Mouse (Mus musculus) heart, embryonic 11.5 days (tissue): ENCODE results near the gene Tuba4a. TPM values are rescaled to one million over a fixed set of nuclear protein-coding genes. Genes with fewer than 3 reads are reported as not detected.
"Not testable (repeated sequence)": the region's sequence is repeated elsewhere in the genome, so short reads cannot be mapped to it uniquely, and the experiment has no call there.

Experiments
- ATAC-seq: fragments of 200-750 bp; cut with Nextera tagmentation; replicated peaks from 2 replicates; pipeline ENCODE4 v1.8.0; 2017; ENCODE audit warnings: moderate library complexity; ENCODE audit not compliant: insufficient number of reproducible peaks, low FRiP score, low TSS enrichment
- H3K27ac ChIP-seq: fragments of 300-500 bp; sonication (generic); 2 replicates; pipeline ENCODE4 v1.5.1; 2014; ENCODE audit warnings: mild to moderate bottlenecking, low read depth, low read length
- H3K27me3 ChIP-seq: fragments of 300-500 bp; sonication (generic); 2 replicates; pipeline ENCODE4 v1.6.1; 2014; ENCODE audit warnings: mild to moderate bottlenecking, low read length, mixed read lengths; ENCODE audit not compliant: control insufficient read depth, insufficient read depth
- H3K36me3 ChIP-seq: fragments of 300-500 bp; sonication (generic); 2 replicates; pipeline ENCODE4 v1.6.1; 2014; ENCODE audit warnings: mild to moderate bottlenecking, low read length, moderate library complexity, mixed read lengths; ENCODE audit not compliant: control insufficient read depth, insufficient read depth
- H3K4me1 ChIP-seq: fragments of 300-500 bp; sonication (generic); 2 replicates; pipeline ENCODE4 v1.6.1; 2014; ENCODE audit warnings: low read length; ENCODE audit not compliant: control insufficient read depth, insufficient read depth
- H3K4me2 ChIP-seq: fragments of 300-500 bp; sonication (generic); 2 replicates; pipeline ENCODE4 v1.6.1; 2014; ENCODE audit warnings: mild to moderate bottlenecking, moderate library complexity
- H3K4me3 ChIP-seq: fragments of 300-500 bp; sonication (generic); 2 replicates; pipeline ENCODE4 v1.5.1; 2014; ENCODE audit warnings: low read depth, low read length
- H3K9ac ChIP-seq: fragments of 300-500 bp; sonication (generic); 2 replicates; pipeline ENCODE4 v1.6.1; 2014; ENCODE audit warnings: mild to moderate bottlenecking, low read depth, low read length, moderate library complexity
- H3K9me3 ChIP-seq: fragments of 300-500 bp; sonication (generic); replicated peaks from 2 replicates; pipeline ENCODE4 v1.6.1; 2016; ENCODE audit warnings: low read length; ENCODE audit not compliant: control insufficient read depth
- WGBS: fragments of 180-500 bp; shearing (Covaris S2); extraction: QIAGEN DNeasy Blood & Tissue Kit; methylation state at CpG from one replicate; pipeline ENCODE4 v1.1.7; 2014; ENCODE audit not compliant: insufficient replicate concordance; 5-methylcytosine and 5-hydroxymethylcytosine counted together
- polyA plus RNA-seq: library from polyadenylated mRNA; unstranded; fragments of >200 nt; fragmentation: Nextera tagmentation; extraction: Ambion mirVana; gene quantifications from 2 replicates; pipeline ENCODE4 v1.2.1, GENCODE M21; 2014

Tuba4a gene
- polyA plus RNA-seq, 1 experiment from 2014 or later = 39.8 TPM

GRCm38 (mm10) chr1:75244175-75244826 lies 24.6 kb upstream of the Tuba4a start:
- WGBS = 90% methylated on average over 12 of the region's 12 CpGs
- Histone ChIP-seq H3K9me3 (no peaks in the 10 kb centered on the region), H3K27ac (no peak overlapping the region), H3K36me3 (peaks cover 3% of the 10 kb centered on the region; the same call in 1 of the 2 replicates), H3K4me1 (peaks cover 14% of the 10 kb centered on the region), H3K4me3 (no peak overlapping the region), H3K9ac (no peak overlapping the region), H3K27me3 (no peaks in the 10 kb centered on the region), H3K4me2 (no peak overlapping the region)
- ATAC-seq = no peak

- ATAC-seq = no peak
- peaks cover 3% of the 10 kb centered on the region; the same call in 1 of the 2 replicates for H3K36me3 ChIP-seq
- WGBS = 83% methylated on average over 14 of the region's 14 CpGs
- no peaks in the 10 kb centered on the region for H3K27me3 ChIP-seq
- H3K9me3 ChIP-seq = no peaks in the 10 kb centered on the region
- H3K4me2 ChIP-seq = no peak overlapping the region
- no peak overlapping the region for H3K27ac ChIP-seq
- no peak overlapping the region for H3K9ac ChIP-seq
- H3K4me1 ChIP-seq = peaks cover 11% of the 10 kb centered on the region
- H3K4me3 ChIP-seq = no peak overlapping the region
Observed at GRCm38 (mm10) chr1:75243411-75243810, 23.7 kb upstream of the Tuba4a start.

GRCm38 (mm10) chr1:75239591-75239990 lies 19.9 kb upstream of the Tuba4a start:
- peaks cover 16% of the 10 kb centered on the region for H3K4me1 ChIP-seq
- no peak overlapping the region for H3K9ac ChIP-seq
- H3K36me3 ChIP-seq = peaks cover 3% of the 10 kb centered on the region; the same call in 1 of the 2 replicates
- ATAC-seq = no peak
- no peak overlapping the region for H3K27ac ChIP-seq
- 74% methylated on average over 10 of the region's 10 CpGs for WGBS
- H3K4me3 ChIP-seq = no peak overlapping the region
- no peaks in the 10 kb centered on the region for H3K27me3 ChIP-seq
- H3K9me3 ChIP-seq = no peaks in the 10 kb centered on the region
- no peak overlapping the region for H3K4me2 ChIP-seq

GRCm38 (mm10) chr1:75236117-75237050 lies 16.7 kb upstream of the Tuba4a start, which contains the start of gene Dnajb2:
TSS of gene Dnajb2 (plus strand) at chr1:75236406.
- under 1% methylated on average over 58 of the region's 64 CpGs for WGBS
- H3K4me1 ChIP-seq = peaks cover 16% of the 10 kb centered on the region
- ATAC-seq = peak; percentile 89
- no peaks in the 10 kb centered on the region for H3K9me3 ChIP-seq
- peak within 1 kb of the TSS; percentile 88 for H3K4me2 ChIP-seq
- peak within 1 kb of the TSS; percentile 53 for H3K4me3 ChIP-seq
- peak within 1 kb of the TSS; percentile 85 for H3K27ac ChIP-seq
- H3K36me3 ChIP-seq = 0 out of 2 replicates have a peak, but pooled peaks cover 3% of the 10 kb centered on the region
- H3K9ac ChIP-seq = peak within 1 kb of the TSS; percentile 80
- 0 out of 2 replicates have a peak, but pooled peaks cover 3% of the 10 kb centered on the region for H3K27me3 ChIP-seq

- WGBS = 2% methylated on average over 8 of the region's 8 CpGs
- Histone ChIP-seq H3K9ac (no peak overlapping the region), H3K4me3 (no peak overlapping the region), H3K4me2 (peak overlapping the region; percentile 14; the same call in 1 of the 2 replicates), H3K27me3 (0 out of 2 replicates have a peak, but pooled peaks cover 3% of the 10 kb centered on the region), H3K4me1 (peaks cover 16% of the 10 kb centered on the region), H3K9me3 (no peaks in the 10 kb centered on the region), H3K27ac (no peak overlapping the region), H3K36me3 (no peaks in the 10 kb centered on the region)
- no peak for ATAC-seq
Observed at GRCm38 (mm10) chr1:75234606-75235005, 14.9 kb upstream of the Tuba4a start.

GRCm38 (mm10) chr1:75232489-75232888 lies 12.8 kb upstream of the Tuba4a start:
- not testable (repeated sequence) for H3K27me3 ChIP-seq, H3K4me2 ChIP-seq, H3K4me3 ChIP-seq, H3K9me3 ChIP-seq, H3K27ac ChIP-seq, H3K36me3 ChIP-seq, H3K9ac ChIP-seq, ATAC-seq
- peaks cover 16% of the 10 kb centered on the region for H3K4me1 ChIP-seq
- 68% methylated on average over 4 of the region's 4 CpGs for WGBS

GRCm38 (mm10) chr1:75231664-75232152 lies 12.0 kb upstream of the Tuba4a start, which contains the start of gene A630095N17Rik:
TSS of gene A630095N17Rik (minus strand) at chr1:75232102.
- no peak within 1 kb of the TSS for H3K4me2 ChIP-seq
- H3K4me3 ChIP-seq = no peak within 1 kb of the TSS
- H3K9me3 ChIP-seq = no peaks in the 10 kb centered on the region
- peaks cover 15% of the 10 kb centered on the region for H3K4me1 ChIP-seq
- no peak within 1 kb of the TSS for H3K27ac ChIP-seq
- no peak for ATAC-seq
- H3K9ac ChIP-seq = no peak within 1 kb of the TSS
- WGBS = 70% methylated on average over 5 of the region's 5 CpGs
- H3K27me3 ChIP-seq = 0 out of 2 replicates have a peak, but pooled peaks cover 3% of the 10 kb centered on the region
- no peaks in the 10 kb centered on the region for H3K36me3 ChIP-seq

GRCm38 (mm10) chr1:75231224-75231623 lies 11.6 kb upstream of the Tuba4a start:
- 66% methylated on average over 4 of the region's 4 CpGs for WGBS
- peaks cover 15% of the 10 kb centered on the region for H3K4me1 ChIP-seq
- no peak overlapping the region for H3K9ac ChIP-seq
- no peaks in the 10 kb centered on the region for H3K36me3 ChIP-seq
- no peak for ATAC-seq
- 0 out of 2 replicates have a peak, but pooled peaks cover 3% of the 10 kb centered on the region for H3K27me3 ChIP-seq
- H3K27ac ChIP-seq = no peak overlapping the region
- H3K4me2 ChIP-seq = no peak overlapping the region
- no peaks in the 10 kb centered on the region for H3K9me3 ChIP-seq
- H3K4me3 ChIP-seq = no peak overlapping the region
